Mouse (Mus musculus): ENCODE measurements around the gene Fam126b. TPM values are rescaled to one million over a fixed set of nuclear protein-coding genes. Genes with fewer than 3 reads are reported as not detected.

The Fam126b gene
- polyA plus RNA-seq, 1 experiment from 2014 or later, result 17.9 TPM

- ATAC-seq (ENCODE audit: low FRiP score, low TSS enrichment), result peak; percentile 68
- Histone ChIP-seq H3K4me2 (ENCODE audit: low read length) (peak overlapping the region; percentile 80), H3K4me1 (ENCODE audit: control insufficient read depth, insufficient read depth, low read length) (peaks cover 12% of the 10 kb centered on the region), H3K36me3 (ENCODE audit: control insufficient read depth, insufficient read depth, low read length) (no peaks in the 10 kb centered on the region), H3K4me3 (replicated peaks; ENCODE audit: low read depth, low read length) (peak overlapping the region; percentile 66), H3K27me3 (ENCODE audit: control insufficient read depth, insufficient read depth, low read length) (no peaks in the 10 kb centered on the region), H3K27ac (replicated peaks; ENCODE audit: low read depth, low read length) (peak overlapping the region; percentile 62), H3K9me3 (ENCODE audit: control insufficient read depth, low read length) (no peaks in the 10 kb centered on the region), H3K9ac (replicated peaks; ENCODE audit: low read length) (peak overlapping the region; percentile 81)
- 6% methylated on average over 36 of the region's 36 CpGs for WGBS
- peak; percentile 12 for DNase-seq
Observed at GRCm38 (mm10) chr1:58585373-58586170, 551 bp downstream of the Fam126b start.

GRCm38 (mm10) chr1:58584271-58584670 lies 1.9 kb downstream of the Fam126b start:
- Histone ChIP-seq H3K27ac (replicated peaks; ENCODE audit: low read depth, low read length) (no peak overlapping the region), H3K4me2 (ENCODE audit: low read length) (no peak overlapping the region), H3K9ac (replicated peaks; ENCODE audit: low read length) (no peak overlapping the region), H3K27me3 (ENCODE audit: control insufficient read depth, insufficient read depth, low read length) (no peaks in the 10 kb centered on the region), H3K4me1 (ENCODE audit: control insufficient read depth, insufficient read depth, low read length) (peaks cover 12% of the 10 kb centered on the region), H3K36me3 (ENCODE audit: control insufficient read depth, insufficient read depth, low read length) (no peaks in the 10 kb centered on the region), H3K4me3 (replicated peaks; ENCODE audit: low read depth, low read length) (no peak overlapping the region), H3K9me3 (ENCODE audit: control insufficient read depth, low read length) (no peaks in the 10 kb centered on the region)
- peak; percentile 43 for DNase-seq
- 72% methylated on average over 1 of the region's 1 CpGs for WGBS
- ATAC-seq (ENCODE audit: low FRiP score, low TSS enrichment), result no peak

- H3K27ac ChIP-seq (replicated peaks; ENCODE audit: low read depth, low read length), result no peak overlapping the region
- H3K9ac ChIP-seq (replicated peaks; ENCODE audit: low read length), result no peak overlapping the region
- no peaks in the 10 kb centered on the region for H3K9me3 ChIP-seq (ENCODE audit: control insufficient read depth, low read length)
- ATAC-seq (ENCODE audit: low FRiP score, low TSS enrichment) (no peak), DNase-seq (no peak)
- H3K36me3 ChIP-seq (ENCODE audit: control insufficient read depth, insufficient read depth, low read length), result no peaks in the 10 kb centered on the region
- no peaks in the 10 kb centered on the region for H3K27me3 ChIP-seq (ENCODE audit: control insufficient read depth, insufficient read depth, low read length)
- WGBS, result 78% methylated on average over 1 of the region's 1 CpGs
- H3K4me1 ChIP-seq (ENCODE audit: control insufficient read depth, insufficient read depth, low read length), result peaks cover 12% of the 10 kb centered on the region
- H3K4me3 ChIP-seq (replicated peaks; ENCODE audit: low read depth, low read length), result no peak overlapping the region
- no peak overlapping the region for H3K4me2 ChIP-seq (ENCODE audit: low read length)
Observed at GRCm38 (mm10) chr1:58582611-58583010, 3.5 kb downstream of the Fam126b start.

- peak; percentile 26 for DNase-seq
- no peaks in the 10 kb centered on the region for H3K4me1 ChIP-seq (ENCODE audit: control insufficient read depth, insufficient read depth, low read length)
- no peak overlapping the region for H3K4me3 ChIP-seq (replicated peaks; ENCODE audit: low read depth, low read length)
- H3K9ac ChIP-seq (replicated peaks; ENCODE audit: low read length), result no peak overlapping the region
- 88% methylated on average over 2 of the region's 2 CpGs for WGBS
- H3K36me3 ChIP-seq (ENCODE audit: control insufficient read depth, insufficient read depth, low read length), result no peaks in the 10 kb centered on the region
- H3K4me2 ChIP-seq (ENCODE audit: low read length), result no peak overlapping the region
- no peaks in the 10 kb centered on the region for H3K27me3 ChIP-seq (ENCODE audit: control insufficient read depth, insufficient read depth, low read length)
- no peaks in the 10 kb centered on the region for H3K9me3 ChIP-seq (ENCODE audit: control insufficient read depth, low read length)
- H3K27ac ChIP-seq (replicated peaks; ENCODE audit: low read depth, low read length), result no peak overlapping the region
- no peak for ATAC-seq (ENCODE audit: low FRiP score, low TSS enrichment)
Observed at GRCm38 (mm10) chr1:58579179-58579578, 6.9 kb downstream of the Fam126b start.

- DNase-seq (no peak), ATAC-seq (ENCODE audit: low FRiP score, low TSS enrichment) (no peak)
- Histone ChIP-seq H3K4me1 (ENCODE audit: control insufficient read depth, insufficient read depth, low read length) (no peaks in the 10 kb centered on the region), H3K9ac (replicated peaks; ENCODE audit: low read length) (no peak overlapping the region), H3K4me3 (replicated peaks; ENCODE audit: low read depth, low read length) (no peak overlapping the region), H3K27me3 (ENCODE audit: control insufficient read depth, insufficient read depth, low read length) (no peaks in the 10 kb centered on the region), H3K9me3 (ENCODE audit: control insufficient read depth, low read length) (no peaks in the 10 kb centered on the region), H3K27ac (replicated peaks; ENCODE audit: low read depth, low read length) (no peak overlapping the region), H3K4me2 (ENCODE audit: low read length) (no peak overlapping the region), H3K36me3 (ENCODE audit: control insufficient read depth, insufficient read depth, low read length) (no peaks in the 10 kb centered on the region)
- WGBS, result 44% methylated on average over 4 of the region's 4 CpGs
Observed at GRCm38 (mm10) chr1:58570437-58570836, 15.7 kb downstream of the Fam126b start.

GRCm38 (mm10) chr1:58568456-58569130 lies 17.5 kb downstream of the Fam126b start:
- no peaks in the 10 kb centered on the region for H3K9me3 ChIP-seq (ENCODE audit: control insufficient read depth, low read length)
- ATAC-seq (ENCODE audit: low FRiP score, low TSS enrichment) (no peak), DNase-seq (no peak)
- no peak overlapping the region for H3K9ac ChIP-seq (replicated peaks; ENCODE audit: low read length)
- H3K27ac ChIP-seq (replicated peaks; ENCODE audit: low read depth, low read length), result no peak overlapping the region
- H3K27me3 ChIP-seq (ENCODE audit: control insufficient read depth, insufficient read depth, low read length), result no peaks in the 10 kb centered on the region
- H3K4me2 ChIP-seq (ENCODE audit: low read length), result no peak overlapping the region
- H3K4me1 ChIP-seq (ENCODE audit: control insufficient read depth, insufficient read depth, low read length), result no peaks in the 10 kb centered on the region
- 0 out of 2 replicates have a peak, but pooled peaks cover 3% of the 10 kb centered on the region for H3K36me3 ChIP-seq (ENCODE audit: control insufficient read depth, insufficient read depth, low read length)
- no peak overlapping the region for H3K4me3 ChIP-seq (replicated peaks; ENCODE audit: low read depth, low read length)

GRCm38 (mm10) chr1:58566621-58567020 lies 19.5 kb downstream of the Fam126b start:
- no peaks in the 10 kb centered on the region for H3K27me3 ChIP-seq (ENCODE audit: control insufficient read depth, insufficient read depth, low read length)
- DNase-seq, result no peak
- H3K4me2 ChIP-seq (ENCODE audit: low read length), result no peak overlapping the region
- no peak overlapping the region for H3K9ac ChIP-seq (replicated peaks; ENCODE audit: low read length)
- H3K4me1 ChIP-seq (ENCODE audit: control insufficient read depth, insufficient read depth, low read length), result no peaks in the 10 kb centered on the region
- no peak overlapping the region for H3K4me3 ChIP-seq (replicated peaks; ENCODE audit: low read depth, low read length)
- H3K36me3 ChIP-seq (ENCODE audit: control insufficient read depth, insufficient read depth, low read length), result peaks cover 10% of the 10 kb centered on the region; the same call in 1 of the 2 replicates
- ATAC-seq (ENCODE audit: low FRiP score, low TSS enrichment), result no peak
- H3K27ac ChIP-seq (replicated peaks; ENCODE audit: low read depth, low read length), result no peak overlapping the region
- H3K9me3 ChIP-seq (ENCODE audit: control insufficient read depth, low read length), result no peaks in the 10 kb centered on the region

- Histone ChIP-seq H3K27me3 (ENCODE audit: control insufficient read depth, insufficient read depth, low read length) (no peaks in the 10 kb centered on the region), H3K36me3 (ENCODE audit: control insufficient read depth, insufficient read depth, low read length) (peaks cover 11% of the 10 kb centered on the region), H3K4me1 (ENCODE audit: control insufficient read depth, insufficient read depth, low read length) (no peaks in the 10 kb centered on the region), H3K4me2 (ENCODE audit: low read length) (no peak overlapping the region), H3K9ac (replicated peaks; ENCODE audit: low read length) (no peak overlapping the region), H3K27ac (replicated peaks; ENCODE audit: low read depth, low read length) (no peak overlapping the region), H3K4me3 (replicated peaks; ENCODE audit: low read depth, low read length) (no peak overlapping the region), H3K9me3 (ENCODE audit: control insufficient read depth, low read length) (no peaks in the 10 kb centered on the region)
- DNase-seq (no peak), ATAC-seq (ENCODE audit: low FRiP score, low TSS enrichment) (no peak)
- WGBS, result 95% methylated on average over 5 of the region's 5 CpGs
Observed at GRCm38 (mm10) chr1:58564981-58565380, 21.1 kb downstream of the Fam126b start.

- 91% methylated on average over 1 of the region's 1 CpGs for WGBS
- Histone ChIP-seq H3K9ac (replicated peaks; ENCODE audit: low read length) (no peak overlapping the region), H3K27ac (replicated peaks; ENCODE audit: low read depth, low read length) (no peak overlapping the region), H3K27me3 (ENCODE audit: control insufficient read depth, insufficient read depth, low read length) (no peaks in the 10 kb centered on the region), H3K9me3 (ENCODE audit: control insufficient read depth, low read length) (no peaks in the 10 kb centered on the region), H3K4me1 (ENCODE audit: control insufficient read depth, insufficient read depth, low read length) (no peaks in the 10 kb centered on the region), H3K36me3 (ENCODE audit: control insufficient read depth, insufficient read depth, low read length) (peaks cover 15% of the 10 kb centered on the region), H3K4me2 (ENCODE audit: low read length) (no peak overlapping the region), H3K4me3 (replicated peaks; ENCODE audit: low read depth, low read length) (no peak overlapping the region)
- ATAC-seq (ENCODE audit: low FRiP score, low TSS enrichment) (no peak), DNase-seq (peak; percentile 45)
Observed at GRCm38 (mm10) chr1:58562455-58562854, 23.7 kb downstream of the Fam126b start.

All from midbrain, embryonic 14.5 days (tissue).